Mouse (Mus musculus): Measurements from ENCODE around the gene Olfr806.

Gene Olfr806

DNA sequence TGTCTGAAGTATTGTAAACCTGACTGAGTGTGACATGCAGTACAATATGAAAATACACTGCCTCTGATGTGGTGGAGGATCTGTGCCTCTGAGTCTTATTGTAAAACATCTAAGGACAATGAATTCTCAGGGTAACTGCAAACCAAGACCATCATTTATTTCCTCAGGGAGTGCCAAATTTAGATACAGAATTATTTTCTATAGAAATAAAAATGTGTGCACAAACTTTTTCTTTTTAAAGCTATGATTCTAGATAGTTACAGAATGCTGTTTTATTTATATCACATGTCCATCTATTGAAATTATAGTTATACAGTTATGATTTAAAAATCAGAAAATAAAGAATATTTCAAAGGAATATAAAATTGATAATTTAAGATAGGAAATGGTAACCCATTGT is at the start of gene Olfr806:
Gene Olfr806, minus strand, starts transcription at position 101 of the 400 bp plus-strand sequence.
- no peak for DNase-seq (ENCODE audit: low spot score)

DNA sequence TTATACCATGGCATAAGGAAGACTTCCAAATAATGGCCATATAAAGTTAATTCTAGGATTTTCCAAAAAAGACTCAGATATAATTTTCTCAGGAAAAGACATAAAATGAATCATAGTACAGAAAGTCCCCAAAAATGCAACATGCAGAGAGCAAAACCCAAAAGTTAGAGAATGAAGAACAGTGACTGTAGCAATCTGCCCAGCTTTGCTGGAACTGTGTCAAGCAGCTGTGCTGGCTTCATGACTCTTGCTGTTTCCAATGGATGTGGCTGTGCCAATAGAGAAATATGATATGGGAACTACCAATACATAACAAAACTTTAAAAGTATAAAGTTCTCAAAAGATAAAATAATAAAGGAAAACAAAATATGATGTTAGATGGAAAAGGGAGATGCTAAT is 36.4 kb upstream of the Olfr806 start:
- DNase-seq (ENCODE audit: low spot score), result no peak

DNA sequence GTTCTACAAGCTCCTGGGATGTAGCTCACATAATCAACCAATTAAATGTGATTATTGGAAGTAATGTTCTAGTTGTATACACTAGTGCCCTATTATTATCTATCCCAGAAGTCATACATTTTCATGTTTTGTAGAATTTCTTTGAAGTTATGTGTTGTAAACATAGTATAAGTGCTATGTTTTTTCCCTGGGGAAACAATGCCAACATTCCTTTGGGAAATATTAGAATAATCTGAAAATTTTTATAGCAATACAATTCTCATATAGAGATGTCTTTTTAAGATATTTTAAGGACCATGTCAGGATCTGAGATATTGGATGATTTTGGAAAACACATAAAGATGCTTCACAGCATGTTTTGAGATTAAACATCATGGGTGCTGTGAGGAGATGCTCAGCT is 32.6 kb upstream of the Olfr806 start, which contains the start of gene Olfr809:
Gene Olfr809, plus strand, starts transcription at position 301 of the 400 bp plus-strand sequence.
- DNase-seq (ENCODE audit: low spot score), result no peak

DNA sequence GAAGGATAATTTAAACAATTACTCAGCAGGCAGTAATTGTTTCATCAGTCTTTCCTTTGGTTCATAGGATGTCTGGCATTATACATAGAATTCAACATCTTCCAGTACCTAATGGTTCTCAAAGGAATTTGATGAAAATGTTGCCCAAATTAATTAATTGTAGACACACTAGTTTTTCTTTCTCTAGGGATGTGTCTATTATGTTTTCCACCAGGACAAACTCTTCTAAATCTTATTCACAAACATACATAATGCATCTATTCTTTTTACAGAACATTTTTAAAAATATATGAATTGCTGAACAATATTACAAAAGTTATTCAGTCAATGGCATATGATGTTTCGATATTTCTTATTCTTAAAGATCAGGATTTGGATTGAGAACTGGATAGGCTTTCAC is 23.5 kb upstream of the Olfr806 start, which contains the start of gene Olfr808:
Gene Olfr808, plus strand, starts transcription at position 301 of the 400 bp plus-strand sequence.
- DNase-seq (ENCODE audit: low spot score), result no peak

DNA sequence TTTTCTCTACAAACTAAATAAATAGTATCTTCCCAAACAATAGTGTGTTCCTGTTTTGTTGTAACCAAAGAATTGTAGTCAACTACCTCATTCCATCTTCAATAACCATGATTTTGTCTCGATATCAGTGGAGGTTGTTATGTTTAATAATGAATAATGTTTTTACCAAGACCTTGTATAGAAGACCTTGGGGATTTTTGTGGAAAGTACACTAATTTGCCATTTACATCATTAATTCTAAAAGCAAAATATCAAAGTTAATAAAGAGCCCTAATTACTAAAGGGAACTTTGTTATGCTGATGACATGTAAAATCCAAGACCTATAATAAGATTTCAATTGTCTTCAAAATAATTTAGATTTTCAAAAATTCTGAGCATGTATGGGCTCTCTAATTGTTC is 16.0 kb upstream of the Olfr806 start, which contains the start of gene Olfr807:
Gene Olfr807, minus strand, starts transcription at position 101 of the 400 bp plus-strand sequence.
- no peak for DNase-seq (ENCODE audit: low spot score)

DNA sequence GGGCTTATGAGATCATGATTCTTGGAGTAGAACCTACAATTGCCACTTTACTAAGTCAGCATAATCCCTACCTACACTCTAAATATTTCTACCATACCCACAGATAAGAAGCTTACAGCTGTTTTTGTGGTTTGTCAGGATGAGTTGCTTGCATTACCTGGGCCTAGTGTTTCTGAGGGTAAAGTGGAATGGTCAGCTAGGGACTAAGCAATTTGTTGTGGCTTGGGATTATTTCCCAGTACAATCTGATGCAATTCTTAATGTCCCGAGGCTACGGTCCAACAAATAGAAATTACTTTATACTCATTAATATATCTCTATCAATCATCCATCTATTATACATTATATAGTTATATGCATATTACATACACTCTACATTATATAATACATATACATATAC is 12.4 kb downstream of the Olfr806 start, which contains the start of gene Olfr805:
Gene Olfr805, minus strand, starts transcription at position 101 of the 400 bp plus-strand sequence.
- DNase-seq (ENCODE audit: low spot score), result no peak

DNA sequence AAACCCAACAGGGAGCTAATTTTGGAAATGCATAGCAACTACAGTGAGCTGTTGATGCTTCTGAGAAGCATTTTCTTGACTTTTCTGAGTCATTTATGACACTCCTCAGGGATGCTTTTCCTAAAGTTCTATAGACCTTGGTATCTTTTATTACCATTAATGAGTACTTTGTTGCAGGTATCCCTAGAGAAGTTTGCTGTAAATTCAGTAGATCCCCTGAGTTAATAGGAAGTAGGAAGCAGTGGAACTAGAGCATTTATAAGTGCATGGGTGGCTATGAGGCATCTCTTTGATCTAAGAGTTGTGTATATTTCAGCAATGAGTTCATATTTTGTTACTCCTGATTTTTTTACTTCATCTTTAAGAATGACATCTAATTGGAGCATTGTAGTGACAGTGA is 38.8 kb downstream of the Olfr806 start, which contains the start of gene Olfr804:
Gene Olfr804, plus strand, starts transcription at position 301 of the 400 bp plus-strand sequence.
- DNase-seq (ENCODE audit: low spot score), result no peak

DNA sequence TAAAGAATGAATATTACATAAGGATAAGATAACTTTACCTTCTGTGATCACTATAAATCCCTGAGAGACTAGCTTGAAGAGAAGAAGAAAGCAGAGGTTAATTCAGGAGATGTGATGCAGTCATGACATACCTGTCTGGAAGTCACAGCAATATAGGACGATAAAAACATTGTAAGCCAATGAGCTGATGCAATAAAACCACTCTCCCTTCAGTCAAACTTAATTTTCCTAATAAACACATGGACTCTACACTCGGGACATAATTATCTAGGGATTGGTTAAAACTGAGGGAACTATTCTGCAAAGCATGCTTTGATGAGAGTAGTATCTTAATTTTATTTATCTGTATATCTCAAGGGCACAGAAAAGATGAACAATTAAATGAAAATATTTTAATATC is 47.5 kb downstream of the Olfr806 start, which contains the start of gene Olfr803:
Gene Olfr803, minus strand, starts transcription at position 101 of the 400 bp plus-strand sequence.
- no peak for DNase-seq (ENCODE audit: low spot score)

DNA sequence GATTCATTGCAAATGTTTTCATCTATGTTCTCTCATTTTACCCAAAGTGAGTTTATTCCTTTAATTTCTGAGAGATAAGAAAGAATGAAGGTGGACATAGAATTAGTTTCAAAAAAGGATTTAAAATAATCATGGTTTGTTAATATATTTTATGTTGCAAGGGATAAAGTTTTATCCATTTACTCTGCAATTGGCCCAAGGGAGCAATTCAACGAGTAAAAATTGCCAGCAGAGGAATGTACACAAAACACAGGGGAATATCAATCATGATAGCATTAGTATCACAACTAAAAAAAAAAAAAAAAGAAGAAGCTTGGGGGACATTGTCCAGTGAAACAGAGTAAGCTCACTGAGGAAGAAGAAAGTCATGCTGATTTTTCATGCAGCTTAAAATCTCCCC is 53.7 kb downstream of the Olfr806 start, which contains the start of gene Olfr802:
Gene Olfr802, minus strand, starts transcription at position 101 of the 400 bp plus-strand sequence.
- DNase-seq (ENCODE audit: low spot score), result no peak

All from urinary bladder, postnatal 14 days (tissue).